Mouse (Mus musculus) small intestine, adult 2 months (tissue): ENCODE measurements around the gene Npr2. TPM values are rescaled to one million over a fixed set of nuclear protein-coding genes. Genes with fewer than 3 reads are reported as not detected.
"Not testable (repeated sequence)": the region's sequence is repeated elsewhere in the genome, so short reads cannot be mapped to it uniquely, and the experiment has no call there.

ENCODE experiments used
- H3K27ac ChIP-seq: fragments of 200-500 bp; 2 replicates; pipeline ENCODE4 v1.5.1; 2012; ENCODE audit warnings: low read depth, low read length, control low read depth, inconsistent platforms; ENCODE audit not compliant: insufficient read depth
- H3K27me3 ChIP-seq: fragments of 200-500 bp; 2 replicates; pipeline ENCODE4 v1.6.1; 2012; ENCODE audit warnings: mild to moderate bottlenecking, moderate library complexity, low read length, inconsistent platforms; ENCODE audit not compliant: control insufficient read depth, insufficient read depth
- H3K36me3 ChIP-seq: fragments of 200-500 bp; 2 replicates; pipeline ENCODE4 v1.6.1; 2012; ENCODE audit warnings: mild to moderate bottlenecking, low read length, control low read depth, inconsistent platforms; ENCODE audit not compliant: control insufficient read depth, insufficient read depth
- H3K4me1 ChIP-seq: fragments of 200-500 bp; 2 replicates; pipeline ENCODE4 v1.6.1; 2012; ENCODE audit warnings: low read length, inconsistent platforms, mixed read lengths; ENCODE audit not compliant: control insufficient read depth, insufficient read depth, insufficient read length
- H3K4me3 ChIP-seq: fragments of 200-500 bp; 2 replicates; pipeline ENCODE4 v1.5.1; 2012; ENCODE audit warnings: low read depth, mild to moderate bottlenecking, control low read depth, inconsistent platforms, low read length, moderate library complexity
- CTCF ChIP-seq: fragments of 200-500 bp; IDR thresholded peaks from 2 replicates; pipeline ENCODE4 v1.5.1; 2012; ENCODE audit warnings: low read depth, mild to moderate bottlenecking, control low read depth, inconsistent platforms, low read length, moderate library complexity, mixed read lengths; ENCODE audit not compliant: insufficient replicate concordance, insufficient read length; ENCODE audit errors: extremely low read depth
- POLR2A ChIP-seq: fragments of 200-500 bp; IDR thresholded peaks from 2 replicates; pipeline ENCODE4 v1.6.1; 2012; ENCODE audit warnings: low read depth, mild to moderate bottlenecking, control low read depth, inconsistent platforms, low read length, moderate library complexity
- WGBS: fragments of 180-500 bp; shearing (Covaris S2); methylation state at CpG from one replicate; pipeline ENCODE4 v1.1.7; 2018; 5-methylcytosine and 5-hydroxymethylcytosine counted together
- polyA plus RNA-seq: library from polyadenylated mRNA; depleted of rRNA; stranded (reverse); fragments of >200 nt; gene quantifications from 2 replicates; pipeline ENCODE4 v1.2.3, GENCODE M21; 2012

Gene Npr2
- polyA plus RNA-seq, 1 experiment = 6.3 TPM

- WGBS = 28% methylated on average over 7 of the region's 7 CpGs
Measured at GRCm38 (mm10) chr4:43587681-43588080, 44.1 kb upstream of the Npr2 start.

GRCm38 (mm10) chr4:43591543-43591942 lies 40.2 kb upstream of the Npr2 start:
- H3K4me3 ChIP-seq = no peak overlapping the region
- no peaks in the 10 kb centered on the region for H3K27me3 ChIP-seq
- H3K4me1 ChIP-seq = no peaks in the 10 kb centered on the region; the same call in 1 of the 2 replicates
- 33% methylated on average over 5 of the region's 5 CpGs for WGBS
- no peak overlapping the region for H3K27ac ChIP-seq
- TF ChIP-seq POLR2A = no peak
- no peak for TF ChIP-seq CTCF
- no peaks in the 10 kb centered on the region for H3K36me3 ChIP-seq

More at GRCm38 (mm10) chr4:43587681-43588080, 44.1 kb upstream of the Npr2 start:
- Histone ChIP-seq H3K4me3 (no peak overlapping the region), H3K36me3 (peaks cover 11% of the 10 kb centered on the region), H3K27ac (no peak overlapping the region), H3K4me1 (no peaks in the 10 kb centered on the region; the same call in 1 of the 2 replicates), H3K27me3 (no peaks in the 10 kb centered on the region)
- TF ChIP-seq POLR2A (no peak), CTCF (no peak)

- Histone ChIP-seq H3K4me3 (no peak overlapping the region), H3K27me3 (no peaks in the 10 kb centered on the region), H3K36me3 (no peaks in the 10 kb centered on the region), H3K4me1 (no peaks in the 10 kb centered on the region), H3K27ac (no peak overlapping the region)
- WGBS = 80% methylated on average over 3 of the region's 3 CpGs
- no peak for TF ChIP-seq POLR2A
- TF ChIP-seq CTCF = no peak
Measured at GRCm38 (mm10) chr4:43591961-43592360, 39.8 kb upstream of the Npr2 start.

- H3K27me3 ChIP-seq = no peaks in the 10 kb centered on the region
- no peak overlapping the region for H3K4me3 ChIP-seq
- 27% methylated on average over 3 of the region's 3 CpGs for WGBS
Measured at GRCm38 (mm10) chr4:43593453-43593852, 38.3 kb upstream of the Npr2 start.

GRCm38 (mm10) chr4:43596597-43596996 lies 35.1 kb upstream of the Npr2 start:
- 80% methylated on average over 2 of the region's 2 CpGs for WGBS
- not testable (repeated sequence) for H3K36me3 ChIP-seq, H3K4me3 ChIP-seq, H3K27me3 ChIP-seq, H3K4me1 ChIP-seq, H3K27ac ChIP-seq

More at GRCm38 (mm10) chr4:43593453-43593852, 38.3 kb upstream of the Npr2 start:
- no peak for TF ChIP-seq CTCF
- TF ChIP-seq POLR2A = no peak
- Histone ChIP-seq H3K4me1 (no peaks in the 10 kb centered on the region), H3K27ac (no peak overlapping the region), H3K36me3 (no peaks in the 10 kb centered on the region)

GRCm38 (mm10) chr4:43598200-43598599 lies 33.5 kb upstream of the Npr2 start:
- H3K4me1 ChIP-seq = no peaks in the 10 kb centered on the region
- no peak overlapping the region for H3K4me3 ChIP-seq
- WGBS = 58% methylated on average over 4 of the region's 4 CpGs
- no peaks in the 10 kb centered on the region for H3K27me3 ChIP-seq
- no peak overlapping the region for H3K27ac ChIP-seq
- H3K36me3 ChIP-seq = no peaks in the 10 kb centered on the region
- TF ChIP-seq CTCF (no peak), POLR2A (no peak)

- no peak for TF ChIP-seq POLR2A
- TF ChIP-seq CTCF = no peak
- no peaks in the 10 kb centered on the region for H3K36me3 ChIP-seq
- 65% methylated on average over 7 of the region's 7 CpGs for WGBS
Measured at GRCm38 (mm10) chr4:43598650-43599380, 32.9 kb upstream of the Npr2 start.

More at GRCm38 (mm10) chr4:43598650-43599380, 32.9 kb upstream of the Npr2 start:
- no peaks in the 10 kb centered on the region for H3K4me1 ChIP-seq
- H3K27ac ChIP-seq = no peak overlapping the region
- H3K4me3 ChIP-seq = no peak overlapping the region
- H3K27me3 ChIP-seq = no peaks in the 10 kb centered on the region
